Mouse (Mus musculus): Measurements from ENCODE around the gene Ralgps1. TPM values are rescaled to one million over a fixed set of nuclear protein-coding genes. Genes with fewer than 3 reads are reported as not detected.

Ralgps1 gene
- polyA plus RNA-seq, 1 experiment: 9.5 TPM

DNA sequence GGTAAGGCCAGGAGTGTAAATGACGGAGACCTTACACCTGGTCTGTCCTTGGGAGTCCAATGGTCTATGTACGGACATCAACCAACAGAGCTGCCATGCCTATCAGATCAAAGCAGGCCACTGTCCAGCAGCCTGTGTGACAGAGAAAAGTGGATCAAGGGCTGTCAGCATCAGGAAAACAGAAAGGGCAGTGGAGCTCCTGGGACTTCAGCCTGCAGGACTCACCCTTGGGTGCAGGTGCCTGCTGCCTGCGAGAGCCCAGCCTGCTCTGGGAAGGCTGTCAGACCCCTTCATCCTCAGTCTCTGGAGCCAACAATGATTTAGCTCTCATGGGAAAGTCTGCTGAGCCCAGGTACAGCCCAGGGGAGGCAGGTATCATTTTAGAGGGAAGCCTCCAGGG lies 109.8 kb downstream of the Ralgps1 start:
- Histone ChIP-seq H3K27me3 (ENCODE audit: control insufficient read depth, insufficient read depth, low read length) (no peaks in the 10 kb centered on the region), H3K4me3 (ENCODE audit: low read depth, low read length) (no peak overlapping the region), H3K27ac (ENCODE audit: insufficient read depth, low read depth, low read length) (no peak overlapping the region), H3K36me3 (ENCODE audit: control insufficient read depth, insufficient read depth, low read length) (peaks cover 8% of the 10 kb centered on the region), H3K4me1 (ENCODE audit: control insufficient read depth, insufficient read depth, insufficient read length, low read length) (peaks cover 2% of the 10 kb centered on the region; the same call in 1 of the 2 replicates)
- WGBS: 93% methylated on average over 3 of the region's 3 CpGs
- TF ChIP-seq POLR2A (IDR thresholded peaks at IDR 0.05; ENCODE audit: low read depth, low read length) (no peak), CTCF (IDR thresholded peaks at IDR 0.05; ENCODE audit: extremely low read depth, insufficient read length, insufficient replicate concordance, low read depth, low read length) (no peak)

- no peak overlapping the region for H3K4me3 ChIP-seq (ENCODE audit: low read depth, low read length)
- no peak for TF ChIP-seq POLR2A (IDR thresholded peaks at IDR 0.05; ENCODE audit: low read depth, low read length)
- no peak for TF ChIP-seq CTCF (IDR thresholded peaks at IDR 0.05; ENCODE audit: extremely low read depth, insufficient read length, insufficient replicate concordance, low read depth, low read length)
- no peak overlapping the region for H3K27ac ChIP-seq (ENCODE audit: insufficient read depth, low read depth, low read length)
- no peaks in the 10 kb centered on the region for H3K27me3 ChIP-seq (ENCODE audit: control insufficient read depth, insufficient read depth, low read length)
- peaks cover 2% of the 10 kb centered on the region; the same call in 1 of the 2 replicates for H3K4me1 ChIP-seq (ENCODE audit: control insufficient read depth, insufficient read depth, insufficient read length, low read length)
- WGBS: 87% methylated on average over 8 of the region's 8 CpGs
- peaks cover 12% of the 10 kb centered on the region for H3K36me3 ChIP-seq (ENCODE audit: control insufficient read depth, insufficient read depth, low read length)
Measured at GRCm38 (mm10) chr2:33260772-33261171, 110.5 kb downstream of the Ralgps1 start.

- Histone ChIP-seq H3K4me1 (ENCODE audit: control insufficient read depth, insufficient read depth, insufficient read length, low read length) (peaks cover 2% of the 10 kb centered on the region; the same call in 1 of the 2 replicates), H3K27me3 (ENCODE audit: control insufficient read depth, insufficient read depth, low read length) (no peaks in the 10 kb centered on the region), H3K4me3 (ENCODE audit: low read depth, low read length) (no peak overlapping the region), H3K27ac (ENCODE audit: insufficient read depth, low read depth, low read length) (no peak overlapping the region), H3K36me3 (ENCODE audit: control insufficient read depth, insufficient read depth, low read length) (peaks cover 12% of the 10 kb centered on the region)
- 61% methylated on average over 3 of the region's 3 CpGs for WGBS
- TF ChIP-seq POLR2A (IDR thresholded peaks at IDR 0.05; ENCODE audit: low read depth, low read length): no peak
- no peak for TF ChIP-seq CTCF (IDR thresholded peaks at IDR 0.05; ENCODE audit: extremely low read depth, insufficient read length, insufficient replicate concordance, low read depth, low read length)
Measured at GRCm38 (mm10) chr2:33256769-33257537, 114.3 kb downstream of the Ralgps1 start.

GRCm38 (mm10) chr2:33254318-33254985 lies 116.8 kb downstream of the Ralgps1 start:
- Histone ChIP-seq H3K27me3 (ENCODE audit: control insufficient read depth, insufficient read depth, low read length) (no peaks in the 10 kb centered on the region), H3K4me1 (ENCODE audit: control insufficient read depth, insufficient read depth, insufficient read length, low read length) (peaks cover 2% of the 10 kb centered on the region; the same call in 1 of the 2 replicates), H3K27ac (ENCODE audit: insufficient read depth, low read depth, low read length) (peak overlapping the region; percentile 12; the same call in 1 of the 2 replicates), H3K36me3 (ENCODE audit: control insufficient read depth, insufficient read depth, low read length) (peaks cover 5% of the 10 kb centered on the region; the same call in 1 of the 2 replicates), H3K4me3 (ENCODE audit: low read depth, low read length) (no peak overlapping the region)
- TF ChIP-seq POLR2A (IDR thresholded peaks at IDR 0.05; ENCODE audit: low read depth, low read length): no peak
- no peak for TF ChIP-seq CTCF (IDR thresholded peaks at IDR 0.05; ENCODE audit: extremely low read depth, insufficient read length, insufficient replicate concordance, low read depth, low read length)
- 80% methylated on average over 9 of the region's 9 CpGs for WGBS

DNA sequence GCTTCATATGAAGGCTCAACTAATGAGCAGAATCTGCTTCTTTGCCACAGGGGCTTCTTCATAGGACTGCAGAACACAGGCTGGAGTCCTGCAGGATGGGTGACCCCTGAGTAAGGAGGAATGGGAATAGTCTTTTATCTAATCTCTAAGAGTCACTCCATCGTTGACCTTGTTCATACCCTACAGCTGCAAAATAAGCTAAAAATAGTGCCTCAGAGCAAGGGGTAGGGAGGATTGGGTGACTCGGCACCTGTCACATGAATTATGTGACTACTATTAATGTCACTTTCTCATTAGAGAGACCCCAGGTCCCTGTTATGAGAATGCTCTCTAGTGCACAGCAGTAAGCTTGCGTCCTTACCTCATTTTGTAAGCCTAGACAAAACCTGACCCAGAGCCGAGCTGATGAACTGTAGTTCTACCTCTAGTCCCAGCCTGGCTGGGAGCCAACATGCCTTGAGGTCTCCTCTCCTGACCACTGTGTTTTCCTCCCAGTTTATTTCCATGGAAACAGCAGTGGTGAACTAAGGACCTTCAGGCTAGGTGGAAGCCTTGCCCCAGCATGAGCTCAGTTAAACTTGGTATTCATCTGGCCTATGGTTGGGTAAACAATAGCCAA lies 117.6 kb downstream of the Ralgps1 start:
- Histone ChIP-seq H3K4me3 (ENCODE audit: low read depth, low read length) (no peak overlapping the region), H3K27me3 (ENCODE audit: control insufficient read depth, insufficient read depth, low read length) (no peaks in the 10 kb centered on the region), H3K27ac (ENCODE audit: insufficient read depth, low read depth, low read length) (no peak overlapping the region), H3K36me3 (ENCODE audit: control insufficient read depth, insufficient read depth, low read length) (peaks cover 4% of the 10 kb centered on the region; the same call in 1 of the 2 replicates), H3K4me1 (ENCODE audit: control insufficient read depth, insufficient read depth, insufficient read length, low read length) (peaks cover 2% of the 10 kb centered on the region; the same call in 1 of the 2 replicates)
- TF ChIP-seq CTCF (IDR thresholded peaks at IDR 0.05; ENCODE audit: extremely low read depth, insufficient read length, insufficient replicate concordance, low read depth, low read length) (no peak), POLR2A (IDR thresholded peaks at IDR 0.05; ENCODE audit: low read depth, low read length) (no peak)
- 67% methylated on average over 4 of the region's 4 CpGs for WGBS

DNA sequence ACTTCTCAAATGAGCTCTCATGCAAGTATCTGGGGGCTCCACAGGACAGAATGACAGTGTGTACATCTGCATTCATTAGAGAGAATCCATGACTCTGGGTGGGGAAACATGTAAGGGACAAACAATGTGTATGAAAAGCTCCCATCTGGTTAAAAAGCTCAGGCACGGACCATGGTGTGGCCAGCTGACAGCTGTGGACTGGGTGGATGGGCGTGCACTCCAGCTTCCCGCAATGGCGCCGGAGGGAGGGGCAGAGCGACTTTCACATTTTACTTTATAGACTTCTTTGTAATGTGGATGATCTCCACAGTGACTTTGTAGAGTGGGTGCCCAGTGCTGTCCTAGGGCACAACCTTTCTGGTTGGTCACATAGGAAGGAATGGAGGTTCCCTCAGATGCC lies 118.5 kb downstream of the Ralgps1 start:
- Histone ChIP-seq H3K27me3 (ENCODE audit: control insufficient read depth, insufficient read depth, low read length) (no peaks in the 10 kb centered on the region), H3K4me1 (ENCODE audit: control insufficient read depth, insufficient read depth, insufficient read length, low read length) (peaks cover 2% of the 10 kb centered on the region; the same call in 1 of the 2 replicates), H3K36me3 (ENCODE audit: control insufficient read depth, insufficient read depth, low read length) (peaks cover 4% of the 10 kb centered on the region; the same call in 1 of the 2 replicates), H3K4me3 (ENCODE audit: low read depth, low read length) (no peak overlapping the region), H3K27ac (ENCODE audit: insufficient read depth, low read depth, low read length) (no peak overlapping the region)
- 82% methylated on average over 6 of the region's 6 CpGs for WGBS
- TF ChIP-seq POLR2A (IDR thresholded peaks at IDR 0.05; ENCODE audit: low read depth, low read length): no peak
- no peak for TF ChIP-seq CTCF (IDR thresholded peaks at IDR 0.05; ENCODE audit: extremely low read depth, insufficient read length, insufficient replicate concordance, low read depth, low read length)
